ENCODE assay signal across 23 mouse cellular contexts in the genomic region with DNA sequence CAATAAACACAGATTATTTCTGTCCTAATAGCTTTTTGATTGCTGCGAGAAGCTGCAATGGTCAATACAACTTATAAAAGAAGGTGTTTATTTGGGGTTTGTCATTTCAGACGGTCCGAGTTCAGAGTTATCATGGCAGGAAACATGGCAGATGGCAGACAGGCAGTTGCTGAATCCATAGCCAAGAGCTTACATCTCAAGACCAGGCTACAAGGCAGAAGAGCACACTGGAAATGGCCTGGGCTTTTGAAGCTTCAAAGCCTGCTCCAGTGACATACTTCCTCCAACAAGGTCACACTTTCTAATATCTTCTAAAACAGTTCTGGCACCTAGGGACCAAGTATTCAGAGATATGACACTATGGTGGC.
DNase-seq lines count a peak whose midpoint lies in the region; ATAC-seq and TF ChIP-seq lines count a peak whose summit lies in the region.
"Had no signal": no experiment of that assay in that cellular context is flagged by ENCODE, and none has a peak within 500 bp of the region (broad histone marks: within the 10 kb centered on the region; RNA-seq: fewer than 3 reads in every experiment).

No protein-coding gene starts in this region.

- no peaks in the 10 kb centered on the region for H3K9me3 ChIP-seq in intestine, postnatal 0 days (ENCODE audit: control insufficient read depth)
- no peaks in the 10 kb centered on the region for H3K9me3 ChIP-seq in intestine, embryonic 16.5 days (ENCODE audit: control insufficient read depth, low read length)
- H3K9me3 ChIP-seq in liver, embryonic 12.5 days (replicated peaks): no peaks in the 10 kb centered on the region
- no peaks in the 10 kb centered on the region for H3K9me3 ChIP-seq in liver, embryonic 16.5 days (replicated peaks; ENCODE audit: control insufficient read depth, low read length)
- H3K9me3 ChIP-seq: embryonic facial prominence, embryonic 13.5 days; forebrain, embryonic 10.5 days; heart, embryonic 10.5 days; hindbrain, embryonic 12.5 days had no signal

- no peaks in the 10 kb centered on the region for H3K4me1 ChIP-seq in intestine, postnatal 0 days (replicated peaks; ENCODE audit: control insufficient read depth, insufficient read depth, low read length)
- H3K4me1 ChIP-seq in intestine, embryonic 16.5 days (ENCODE audit: control insufficient read depth, insufficient read depth, low read length): no peaks in the 10 kb centered on the region
- H3K4me1 ChIP-seq in liver, embryonic 12.5 days: peaks cover 22% of the 10 kb centered on the region
- no peaks in the 10 kb centered on the region; the same call in 1 of the 2 replicates for H3K4me1 ChIP-seq in liver, embryonic 16.5 days (ENCODE audit: control insufficient read depth, low read depth, low read length)
- H3K4me1 ChIP-seq: embryonic facial prominence, embryonic 13.5 days; forebrain, embryonic 10.5 days; heart, embryonic 10.5 days; hindbrain, embryonic 12.5 days had no signal

- H3K9ac ChIP-seq in intestine, postnatal 0 days (ENCODE audit: low read depth, low read length): no peak overlapping the region
- no peak overlapping the region for H3K9ac ChIP-seq in intestine, embryonic 16.5 days (ENCODE audit: low read depth, low read length)
- H3K9ac ChIP-seq in liver, embryonic 12.5 days: no peak overlapping the region
- H3K9ac ChIP-seq in liver, embryonic 16.5 days (ENCODE audit: low read depth, low read length): no peak overlapping the region
- H3K9ac ChIP-seq: embryonic facial prominence, embryonic 13.5 days; hindbrain, embryonic 12.5 days had no signal

- no peak overlapping the region for H3K27ac ChIP-seq in intestine, postnatal 0 days (ENCODE audit: low read depth, low read length)
- no peak overlapping the region for H3K27ac ChIP-seq in intestine, embryonic 16.5 days (ENCODE audit: low read length)
- H3K27ac ChIP-seq in liver, embryonic 12.5 days: peak overlapping the region; percentile 77
- H3K27ac ChIP-seq in liver, embryonic 16.5 days (ENCODE audit: low read length): peak overlapping the region; percentile 26
- H3K27ac ChIP-seq: embryonic facial prominence, embryonic 13.5 days; forebrain, embryonic 10.5 days; heart, embryonic 10.5 days; hindbrain, embryonic 12.5 days had no signal

- no peaks in the 10 kb centered on the region for H3K36me3 ChIP-seq in intestine, postnatal 0 days (ENCODE audit: control insufficient read depth, insufficient read depth)
- H3K36me3 ChIP-seq in intestine, embryonic 16.5 days (ENCODE audit: control insufficient read depth, insufficient read depth, low read length): no peaks in the 10 kb centered on the region
- no peaks in the 10 kb centered on the region for H3K36me3 ChIP-seq in liver, embryonic 12.5 days
- H3K36me3 ChIP-seq in liver, embryonic 16.5 days (ENCODE audit: control insufficient read depth, insufficient read depth): no peaks in the 10 kb centered on the region
- H3K36me3 ChIP-seq: embryonic facial prominence, embryonic 13.5 days; forebrain, embryonic 10.5 days; G1E; heart, embryonic 10.5 days; hindbrain, embryonic 12.5 days had no signal

- no peaks in the 10 kb centered on the region for H3K27me3 ChIP-seq in intestine, postnatal 0 days (replicated peaks; ENCODE audit: control insufficient read depth, insufficient read depth, low read length)
- no peaks in the 10 kb centered on the region for H3K27me3 ChIP-seq in intestine, embryonic 16.5 days (replicated peaks; ENCODE audit: control insufficient read depth, insufficient read depth, low read length)
- H3K27me3 ChIP-seq in liver, embryonic 12.5 days (replicated peaks): no peaks in the 10 kb centered on the region
- no peaks in the 10 kb centered on the region for H3K27me3 ChIP-seq in liver, embryonic 16.5 days (ENCODE audit: control insufficient read depth, insufficient read depth, low read depth, low read length)
- H3K27me3 ChIP-seq: embryonic facial prominence, embryonic 13.5 days; hindbrain, embryonic 12.5 days had no signal

- WGBS in intestine, postnatal 0 days: 46% methylated on average over 3 of the region's 3 CpGs
- WGBS in intestine, embryonic 16.5 days: 71% methylated on average over 3 of the region's 3 CpGs
- WGBS in liver, embryonic 12.5 days (ENCODE audit: insufficient replicate concordance): 41% methylated on average over 3 of the region's 3 CpGs
- WGBS in liver, embryonic 16.5 days (ENCODE audit: insufficient replicate concordance): 42% methylated on average over 3 of the region's 3 CpGs

- H3K4me2 ChIP-seq in intestine, postnatal 0 days (replicated peaks; ENCODE audit: low read depth): peak overlapping the region; percentile 30
- H3K4me2 ChIP-seq in intestine, embryonic 16.5 days (ENCODE audit: low read depth, low read length): no peak overlapping the region
- peak overlapping the region; percentile 40; the same call in 1 of the 2 replicates for H3K4me2 ChIP-seq in liver, embryonic 12.5 days
- H3K4me2 ChIP-seq in liver, embryonic 16.5 days (ENCODE audit: low read depth, low read length): 0 out of 2 replicates have a peak overlapping the region, but pooled peaks have one; percentile 27
- H3K4me2 ChIP-seq: embryonic facial prominence, embryonic 13.5 days; hindbrain, embryonic 12.5 days had no signal

- DNase-seq in thymus, postnatal 4 days: no peak
- no peak for DNase-seq in gastrocnemius, adult 8-10 months (ENCODE audit: low spot score in 2 of 2)
- DNase-seq in cerebellum, adult 11 months: no peak
- DNase-seq: adrenal gland, postnatal 14 days; B cell, adult 2 months; cerebellum, adult 2 months; cerebellum, postnatal 25 days; gastrocnemius, postnatal 10 days; heart, adult 18-20 months; heart, postnatal 10 days; heart, postnatal 4 days had no signal

- no peak overlapping the region for H3K4me3 ChIP-seq in intestine, postnatal 0 days (ENCODE audit: low read depth, low read length)
- H3K4me3 ChIP-seq in intestine, embryonic 16.5 days (ENCODE audit: low read length): no peak overlapping the region
- H3K4me3 ChIP-seq in liver, embryonic 12.5 days: no peak overlapping the region
- H3K4me3 ChIP-seq in liver, embryonic 16.5 days (ENCODE audit: low read depth, low read length): no peak overlapping the region
- H3K4me3 ChIP-seq: embryonic facial prominence, embryonic 13.5 days; forebrain, embryonic 10.5 days; heart, embryonic 10.5 days; hindbrain, embryonic 12.5 days had no signal

- no peak for ATAC-seq in intestine, postnatal 0 days
- no peak; the same call in 1 of the 2 replicates for ATAC-seq in intestine, embryonic 16.5 days
- peak; percentile 76 for ATAC-seq in liver, embryonic 12.5 days
- ATAC-seq in liver, embryonic 16.5 days (ENCODE audit: low read depth): peak; percentile 56
- ATAC-seq: CD4-positive, CD25-positive, alpha-beta regulatory T cell, adult 4 months; forebrain, embryonic 14.5 days; hindbrain, embryonic 16.5 days had no signal

- no peak for TF ChIP-seq CTCF in intestine, postnatal 0 days (IDR thresholded peaks at IDR 0.05; ENCODE audit: low read depth)

Comparison
In these comparisons a context has a peak if more than half of its experiments do, and no peak if none do; other contexts are left out.
1. ATAC-seq: peak in liver, embryonic 12.5 days (single experiment) and liver, embryonic 16.5 days (single experiment); none in intestine, postnatal 0 days (single experiment) and intestine, embryonic 16.5 days (single experiment).
2. H3K27ac ChIP-seq: peak in liver, embryonic 12.5 days (single experiment) and liver, embryonic 16.5 days (single experiment); none in intestine, postnatal 0 days (single experiment) and intestine, embryonic 16.5 days (single experiment).